Mouse (Mus musculus) mature B cell (primary cell): ENCODE measurements around the gene Tmem120b.

Experiments
- in situ Hi-C: fragments of 300-500 bp; cut with MboI; formaldehyde crosslinking; loops from 2 replicates; pipeline ENCODE4 v1.14.3; 2019

Tmem120b gene

DNA sequence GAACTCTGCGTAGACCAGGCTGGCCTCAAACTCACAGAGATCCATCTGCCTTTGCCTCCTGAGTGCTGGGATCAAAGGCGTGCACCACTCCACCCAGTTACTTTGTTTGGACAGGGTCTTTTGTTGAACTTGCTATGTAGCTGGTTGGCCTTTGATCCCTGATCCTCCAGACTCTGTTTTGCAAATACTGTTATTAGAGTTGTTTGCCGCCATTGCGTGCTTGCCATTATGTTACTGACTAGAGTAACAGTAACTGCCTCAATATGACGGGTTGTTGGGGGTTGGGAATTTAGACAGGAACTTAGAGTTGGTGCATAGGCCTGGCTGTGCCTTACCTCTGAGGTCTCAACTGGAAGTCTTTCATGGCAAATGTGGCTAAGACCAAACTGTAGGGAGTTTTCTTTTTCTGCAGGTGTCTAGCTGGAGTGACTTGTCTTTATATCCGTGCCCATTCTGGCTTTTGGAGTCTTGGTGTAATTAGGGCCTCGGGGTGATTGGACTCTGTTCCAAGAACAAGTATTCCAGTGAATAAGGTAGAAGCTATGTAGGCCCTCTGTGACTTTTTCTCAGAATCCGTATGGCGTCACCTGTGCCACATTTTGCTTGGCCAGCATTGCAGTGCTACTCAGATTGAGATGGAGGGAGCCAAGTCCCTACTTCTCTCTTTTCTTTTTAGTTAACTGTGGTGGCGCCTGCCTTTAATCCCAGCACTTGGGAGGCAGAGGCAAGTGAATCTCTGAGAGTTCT, 22.5 kb downstream of the Tmem120b start:
- in situ Hi-C loops = no loop called here

DNA sequence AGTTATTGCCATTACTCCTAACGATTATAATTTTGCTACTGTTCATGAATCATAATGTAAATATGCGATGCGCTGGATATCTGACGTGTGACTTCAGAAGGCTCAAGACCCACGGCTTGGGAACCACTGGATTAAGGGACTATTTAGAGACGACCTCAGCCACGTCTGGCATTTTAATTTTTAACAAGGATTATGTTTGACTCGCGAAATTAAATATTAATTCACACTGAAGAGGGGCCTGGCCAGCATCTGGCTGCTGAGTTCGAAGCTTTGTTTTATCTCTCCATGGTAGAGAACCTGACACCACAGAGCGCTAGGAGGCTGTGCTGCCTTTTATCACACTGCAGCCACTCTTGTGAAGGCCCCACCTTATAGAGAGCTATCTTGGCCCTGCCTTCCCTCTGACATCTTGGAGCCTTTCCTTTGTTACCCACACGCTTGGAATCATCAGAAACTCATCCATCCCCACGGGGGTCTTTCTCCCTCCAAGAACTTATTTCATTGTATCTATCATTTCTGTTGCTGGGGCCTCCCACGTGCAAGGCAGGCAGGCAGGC, 24.9 kb downstream of the Tmem120b start:
- in situ Hi-C loops = no loop called here

DNA sequence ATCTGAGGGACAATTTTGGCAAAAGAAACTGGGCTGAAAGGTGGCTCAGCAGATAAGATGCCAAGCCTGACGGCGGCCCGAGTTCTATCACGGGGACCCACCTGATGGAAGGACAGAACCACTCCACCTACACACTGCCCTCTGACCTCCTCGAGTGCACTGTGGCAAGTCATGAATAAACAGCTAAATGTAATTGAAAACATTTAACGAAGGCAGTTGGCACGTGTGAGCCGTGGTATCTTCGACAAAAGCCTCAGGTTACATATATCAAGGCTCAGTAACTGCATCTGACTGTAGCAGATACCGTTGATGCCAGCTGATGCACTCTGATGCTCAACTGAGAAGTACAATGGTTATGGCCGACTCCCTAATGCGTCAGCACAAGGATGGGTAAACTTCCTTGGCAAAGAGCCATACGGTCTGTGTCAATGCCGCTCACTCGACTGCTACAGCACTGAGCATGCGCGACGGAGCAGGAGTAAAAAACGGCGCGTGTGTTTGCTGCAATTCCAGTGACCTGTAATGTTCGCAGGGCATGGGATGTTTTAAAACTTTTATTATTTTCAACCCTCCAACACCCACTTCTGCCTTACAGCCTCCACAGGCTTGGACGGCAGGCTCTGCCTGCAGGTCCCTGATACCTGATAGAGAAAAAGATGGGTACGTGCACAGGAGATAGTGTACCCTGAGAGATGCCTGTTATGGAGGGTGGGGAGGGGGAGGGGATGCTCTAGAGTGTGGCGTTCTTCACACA, 26.2 kb downstream of the Tmem120b start:
- in situ Hi-C loops = no loop called here

DNA sequence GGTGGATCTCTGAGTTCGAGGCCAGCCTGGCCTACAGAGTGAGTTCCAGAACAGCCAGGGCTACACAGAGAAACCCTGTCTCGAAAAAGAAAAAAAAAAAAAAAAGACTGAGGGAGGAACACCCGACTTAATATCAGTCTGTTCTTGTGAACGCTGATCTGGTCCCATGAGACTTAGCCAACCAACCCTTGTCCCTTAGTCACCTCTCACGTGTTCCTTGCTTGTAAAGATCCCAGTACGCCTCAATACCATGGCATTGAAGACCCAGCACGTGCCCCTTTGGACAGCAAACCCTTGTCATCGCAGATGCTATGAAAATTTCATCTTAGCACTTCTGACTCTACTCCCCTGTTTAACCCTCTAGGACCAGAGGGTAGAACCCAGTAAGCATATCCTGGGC, 28.1 kb downstream of the Tmem120b start:
- in situ Hi-C loops = no loop called here

DNA sequence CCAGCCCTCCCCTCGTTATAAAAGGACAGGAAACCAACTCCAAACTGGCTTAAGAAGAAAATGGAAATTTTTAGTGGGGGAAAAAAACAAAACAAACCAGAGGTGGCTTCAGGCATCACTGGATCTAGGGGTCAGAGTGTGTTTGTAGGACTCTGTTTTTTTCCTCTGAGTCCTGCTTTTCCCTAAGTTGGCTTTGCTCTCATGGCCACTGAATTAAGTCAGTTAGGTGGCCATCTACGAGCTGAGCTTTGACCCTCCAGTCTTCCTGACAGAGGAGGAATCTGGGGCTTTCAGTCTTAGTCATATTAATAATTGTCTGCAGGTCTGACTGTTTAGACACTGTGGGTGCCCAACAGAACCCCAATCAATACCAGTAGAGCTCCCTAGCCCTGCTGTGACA, 30.3 kb downstream of the Tmem120b start:
- in situ Hi-C loops = no loop called here

DNA sequence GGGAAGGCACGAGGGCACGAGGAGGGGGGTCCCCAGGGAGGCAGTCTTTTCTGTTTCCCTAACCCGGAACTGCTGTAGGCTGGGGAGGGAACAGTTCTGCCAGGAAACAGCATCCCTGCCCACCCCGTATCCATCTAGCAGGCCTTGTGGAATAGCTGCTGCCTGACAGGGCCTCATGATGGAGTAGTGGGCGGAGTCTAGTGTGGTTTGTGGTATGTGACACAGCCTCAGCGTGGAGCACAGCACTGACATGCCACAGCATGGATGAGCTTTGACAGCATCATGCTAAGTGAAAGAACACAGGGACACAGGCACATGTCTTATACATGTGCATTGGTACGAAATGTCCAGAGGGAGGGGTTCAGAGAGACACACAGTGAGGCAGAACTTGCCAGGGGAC, 34.2 kb downstream of the Tmem120b start:
- in situ Hi-C loops = no loop called here

DNA sequence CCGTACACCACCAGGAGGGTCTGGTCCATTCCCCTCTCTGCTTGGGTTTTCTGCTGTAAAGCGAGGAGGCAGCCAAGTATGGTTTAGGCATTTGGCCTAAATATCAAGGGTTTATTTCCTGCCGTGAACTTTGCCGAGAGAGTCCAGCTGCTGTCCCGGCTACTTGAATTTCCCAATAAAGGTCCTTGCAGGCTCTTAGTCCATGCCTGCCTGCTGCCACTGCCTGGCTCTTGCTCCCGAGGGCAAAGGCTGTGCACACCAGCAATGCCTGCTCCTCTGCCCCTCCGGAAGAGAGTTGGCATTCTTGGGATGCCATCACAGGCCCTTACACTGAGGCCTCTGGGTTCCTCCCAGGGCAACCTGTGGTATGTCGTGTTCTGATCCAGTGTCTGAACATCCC, 35.3 kb downstream of the Tmem120b start:
- in situ Hi-C loops = no loop called here

DNA sequence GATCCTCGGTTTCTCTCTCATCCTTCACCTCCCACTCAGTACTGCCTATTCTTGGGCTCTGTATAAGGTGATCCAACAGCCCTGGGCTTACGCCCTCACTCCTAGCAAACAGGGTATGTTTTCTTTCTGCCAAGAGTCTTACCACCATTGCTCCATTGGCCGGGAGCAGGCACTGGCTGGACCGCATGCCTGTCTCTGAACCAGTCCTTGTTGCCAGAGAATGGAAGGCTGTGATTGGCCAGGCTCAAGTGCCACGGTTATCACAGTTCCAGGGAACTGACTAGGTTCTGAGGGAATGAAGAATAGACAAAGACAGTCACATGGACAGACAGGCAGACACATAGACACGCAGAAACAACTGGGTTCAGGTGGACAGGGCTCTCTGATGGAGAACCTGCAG, 36.6 kb downstream of the Tmem120b start:
- in situ Hi-C loops = no loop called here

DNA sequence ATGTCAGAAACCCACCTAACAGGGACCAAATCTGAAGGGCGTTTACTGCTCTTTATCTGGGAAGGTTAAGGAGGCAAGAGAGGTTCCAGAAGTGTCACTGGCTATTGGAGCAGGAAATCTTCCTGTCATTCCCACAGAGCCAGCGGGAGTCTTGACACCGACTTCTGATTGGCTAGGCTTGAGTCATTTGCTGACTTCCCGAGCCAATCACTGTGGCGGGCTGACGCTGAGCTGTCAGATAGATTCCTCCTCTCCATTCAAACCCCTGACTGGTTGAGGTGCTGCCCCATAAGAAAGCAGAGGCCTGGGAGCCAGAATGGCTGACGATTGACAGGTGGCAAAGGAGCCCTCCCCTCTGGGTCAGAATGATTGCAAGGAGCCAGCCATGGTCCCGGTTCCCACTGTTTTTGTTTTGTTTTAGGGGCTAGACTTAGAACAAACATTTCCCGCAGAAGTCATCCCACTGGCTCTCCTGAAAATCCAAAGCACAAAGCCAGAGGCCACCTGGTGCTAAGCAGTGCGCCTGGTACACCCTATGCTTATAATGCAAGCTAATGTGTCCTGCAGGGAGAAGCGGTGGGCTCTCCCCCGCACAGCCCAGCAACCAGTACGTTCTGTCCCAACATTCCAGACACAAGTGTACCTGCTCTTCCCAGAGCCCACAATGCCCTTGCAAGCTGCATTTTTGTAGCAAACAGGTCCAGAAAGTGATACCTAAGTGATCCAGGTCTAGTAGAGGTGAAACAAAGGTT, 41.4 kb downstream of the Tmem120b start:
- in situ Hi-C loops = no loop called here

DNA sequence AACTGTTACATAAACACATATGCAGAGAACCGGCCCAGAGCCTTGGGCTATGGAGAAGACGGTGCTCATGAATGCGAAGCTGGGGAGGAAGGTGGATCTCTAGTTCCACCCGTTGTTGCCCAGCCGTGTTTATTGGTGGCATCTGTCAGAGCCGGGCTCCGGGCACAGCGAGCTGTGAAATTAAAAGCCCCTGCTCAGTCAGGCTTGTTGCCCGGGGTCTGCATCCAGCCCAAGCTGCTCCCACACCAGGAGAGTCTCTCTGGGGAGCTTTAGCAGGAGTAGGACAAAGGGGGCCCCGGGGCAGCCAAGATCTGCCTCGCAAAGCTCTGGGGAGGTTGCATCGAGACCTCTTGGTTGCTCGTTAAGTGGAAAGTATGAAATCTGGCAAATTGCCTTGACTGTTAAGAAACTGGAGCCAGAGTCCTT, 42.1 kb downstream of the Tmem120b start:
- in situ Hi-C loops = no loop called here

DNA sequence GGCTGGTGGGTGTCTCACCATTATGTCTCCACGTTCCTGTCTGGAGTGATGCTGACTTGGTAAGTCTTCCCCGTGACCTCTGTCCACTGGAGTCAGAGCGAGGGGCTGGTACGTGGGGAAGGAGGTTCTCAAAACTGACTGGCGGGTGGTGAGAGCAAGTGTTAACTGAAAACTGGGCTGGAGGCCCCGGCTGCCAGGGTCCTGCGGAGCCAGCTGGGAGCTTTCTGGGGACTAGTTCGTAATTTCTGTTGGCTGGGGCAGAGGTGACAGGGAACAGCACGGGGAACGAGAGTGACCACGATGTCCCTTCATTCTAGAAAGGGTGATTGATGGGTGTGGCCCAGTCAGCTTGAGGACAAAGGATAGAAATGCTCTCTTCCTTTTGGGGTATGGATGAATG, 45.9 kb downstream of the Tmem120b start:
- in situ Hi-C loops = no loop called here

DNA sequence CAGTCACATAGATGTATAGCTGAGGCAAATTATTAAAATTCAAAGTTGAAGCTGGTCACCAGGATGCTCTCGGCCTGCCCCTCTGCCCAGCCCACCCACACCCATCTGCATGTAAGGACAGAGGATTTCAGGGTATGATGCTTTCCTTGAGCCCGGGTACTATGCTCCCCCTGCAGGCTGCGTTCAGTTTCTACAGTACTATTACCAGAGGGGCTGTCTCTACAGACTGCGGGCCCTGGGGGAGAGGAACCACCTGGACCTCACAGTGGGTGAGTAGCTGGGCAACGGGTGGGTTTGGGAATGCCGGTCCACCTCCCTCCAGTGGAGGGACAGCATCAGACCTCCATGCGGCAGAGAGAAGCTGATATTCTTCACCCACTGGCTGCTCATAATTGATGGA, 46.7 kb downstream of the Tmem120b start:
- in situ Hi-C loops = no loop called here

DNA sequence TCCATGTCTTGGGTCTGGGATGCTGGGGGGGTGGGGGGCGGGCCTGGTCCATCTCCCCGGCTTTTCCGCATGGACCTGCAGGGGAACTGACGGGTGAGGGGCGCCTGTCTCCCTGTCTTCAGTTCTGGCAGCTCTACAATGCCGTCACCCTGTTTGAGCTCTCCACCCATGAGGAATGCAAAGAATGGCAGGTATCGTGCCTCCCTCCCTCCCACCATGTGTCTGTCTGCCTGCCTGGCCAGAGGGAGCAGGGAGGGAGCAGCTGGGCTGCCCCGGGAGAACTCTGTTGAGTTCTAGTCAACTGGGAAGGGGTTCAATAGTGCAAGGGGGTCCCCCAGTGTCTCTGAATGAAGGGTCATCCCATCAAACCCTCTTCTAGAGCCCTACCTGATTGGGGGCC, 47.9 kb downstream of the Tmem120b start:
- in situ Hi-C loops = no loop called here

DNA sequence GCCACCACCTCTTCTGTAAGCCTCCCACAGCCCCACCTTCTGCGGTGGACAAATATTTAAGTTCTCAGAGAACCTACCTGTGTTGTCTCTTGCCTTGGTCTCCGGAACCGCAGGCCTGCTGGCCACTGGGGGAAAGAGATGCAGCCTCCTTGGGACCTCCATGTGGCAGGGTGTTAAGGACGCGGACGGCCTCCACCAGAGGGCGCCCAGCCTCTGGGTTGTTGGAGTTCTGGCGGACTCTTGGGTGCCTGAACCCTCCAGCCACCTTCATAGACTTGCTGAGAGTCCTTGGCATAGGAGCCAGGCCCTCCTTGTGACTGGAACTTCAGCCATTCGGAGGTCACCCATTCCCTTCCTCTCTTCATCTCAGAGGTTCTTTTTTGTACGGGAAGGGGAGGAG, 49.0 kb downstream of the Tmem120b start:
- in situ Hi-C loops = no loop called here

DNA sequence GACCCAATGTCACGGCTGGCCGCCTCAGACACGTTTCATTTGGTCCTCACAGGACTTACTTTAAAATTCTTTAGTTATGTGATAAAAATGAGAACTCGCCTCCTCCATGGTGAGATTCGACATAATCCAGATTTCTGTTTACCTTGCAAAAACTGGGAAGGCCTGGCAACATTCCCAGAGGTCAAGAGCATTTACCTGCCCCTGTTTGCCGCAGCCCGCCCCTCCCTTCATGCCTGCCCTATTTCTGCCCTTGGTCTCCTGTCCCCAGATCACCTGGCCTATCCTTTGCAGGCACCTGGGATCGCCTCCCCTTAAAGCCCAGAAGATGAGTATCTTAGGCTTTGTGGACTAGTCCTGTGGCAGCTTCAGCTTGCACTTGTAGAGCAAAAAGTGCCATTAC, 49.6 kb downstream of the Tmem120b start:
- in situ Hi-C loops = no loop called here

DNA sequence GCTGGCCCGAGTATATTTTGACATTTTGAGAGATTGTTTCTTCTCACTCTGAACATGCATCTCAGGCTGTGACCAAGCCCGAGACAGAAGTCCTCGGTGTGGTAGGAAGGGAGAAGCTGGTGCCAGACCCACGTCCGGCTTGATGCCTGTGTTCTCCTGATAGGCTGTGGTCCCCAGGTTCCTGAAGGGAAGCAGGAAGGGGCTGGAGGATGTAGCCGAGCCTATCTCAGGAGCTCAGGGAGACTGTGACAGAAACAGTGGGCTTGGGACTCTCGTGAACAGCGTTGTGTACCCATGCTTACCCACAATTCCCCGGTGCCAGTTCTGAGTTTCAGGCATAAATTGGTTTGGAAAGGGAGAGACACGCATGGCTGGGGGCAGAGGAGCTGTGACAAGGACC, 50.6 kb downstream of the Tmem120b start:
- in situ Hi-C loops = no loop called here

DNA sequence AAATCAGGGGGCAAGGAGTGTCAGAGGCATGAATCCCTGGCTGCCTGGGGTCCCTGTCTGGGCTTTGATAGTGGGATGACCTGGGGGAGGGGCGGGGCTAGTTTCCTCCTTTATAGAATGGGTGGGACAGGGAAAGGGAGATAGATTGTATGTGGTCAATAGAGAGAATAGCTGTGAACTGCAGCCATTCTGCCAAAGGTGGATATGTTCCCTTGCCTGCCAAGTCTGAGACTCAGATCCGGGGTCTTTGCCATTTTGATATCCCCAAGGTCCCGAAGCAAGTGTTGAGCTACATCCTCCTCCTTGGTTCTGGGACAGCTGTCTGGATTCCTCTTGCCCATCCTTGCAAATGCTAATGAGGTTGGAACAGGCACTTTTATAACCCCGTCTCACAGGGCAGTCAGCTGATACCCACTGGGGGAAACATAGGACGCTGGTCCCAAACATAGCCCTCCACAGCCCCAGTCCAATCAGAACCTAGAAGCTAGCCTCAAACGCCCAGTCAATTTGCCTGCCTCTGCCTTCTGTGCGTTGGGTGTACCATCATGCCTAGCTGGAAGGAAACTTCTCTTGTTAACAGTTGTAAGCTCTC, 52.5 kb downstream of the Tmem120b start:
- in situ Hi-C loops = no loop called here

DNA sequence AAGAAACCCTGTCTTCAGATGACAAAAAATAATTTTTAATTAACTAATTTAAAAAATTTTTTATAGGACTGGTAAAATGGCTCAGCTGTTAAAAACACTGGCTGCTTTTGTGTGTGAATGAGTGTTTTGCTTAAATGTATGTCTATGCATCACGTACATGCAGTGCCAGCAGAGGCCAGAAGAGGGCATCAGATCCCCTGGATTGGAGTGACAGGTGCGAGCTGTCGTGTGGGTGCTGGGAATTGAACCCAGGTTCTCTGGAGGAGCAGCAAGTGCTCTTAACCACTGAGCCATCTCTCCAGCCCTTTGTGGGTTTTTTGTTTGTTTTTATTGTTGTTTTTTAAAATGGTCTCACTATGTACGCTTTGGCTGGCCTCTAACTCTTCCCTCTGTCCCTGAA, 54.0 kb downstream of the Tmem120b start:
- in situ Hi-C loops = no loop called here

DNA sequence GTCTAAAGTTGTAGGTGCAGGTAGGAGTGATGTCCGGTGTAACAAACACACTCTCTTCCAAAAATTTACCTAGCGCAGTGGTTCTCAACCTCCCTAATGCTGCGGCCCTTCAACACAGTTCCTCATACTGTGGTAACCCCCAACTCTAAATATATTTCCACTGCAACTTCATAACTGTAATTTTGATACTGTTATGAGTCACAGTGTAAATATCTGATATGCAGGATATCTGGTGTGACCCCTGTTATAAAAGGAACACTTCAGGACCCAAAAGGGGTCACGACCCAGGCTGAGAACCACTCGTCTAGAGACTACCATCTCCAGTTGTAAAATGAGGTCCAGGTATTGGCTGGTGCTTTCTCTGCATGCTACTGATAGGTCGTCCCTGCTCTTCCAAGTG, 56.9 kb downstream of the Tmem120b start:
- in situ Hi-C loops = no loop called here

DNA sequence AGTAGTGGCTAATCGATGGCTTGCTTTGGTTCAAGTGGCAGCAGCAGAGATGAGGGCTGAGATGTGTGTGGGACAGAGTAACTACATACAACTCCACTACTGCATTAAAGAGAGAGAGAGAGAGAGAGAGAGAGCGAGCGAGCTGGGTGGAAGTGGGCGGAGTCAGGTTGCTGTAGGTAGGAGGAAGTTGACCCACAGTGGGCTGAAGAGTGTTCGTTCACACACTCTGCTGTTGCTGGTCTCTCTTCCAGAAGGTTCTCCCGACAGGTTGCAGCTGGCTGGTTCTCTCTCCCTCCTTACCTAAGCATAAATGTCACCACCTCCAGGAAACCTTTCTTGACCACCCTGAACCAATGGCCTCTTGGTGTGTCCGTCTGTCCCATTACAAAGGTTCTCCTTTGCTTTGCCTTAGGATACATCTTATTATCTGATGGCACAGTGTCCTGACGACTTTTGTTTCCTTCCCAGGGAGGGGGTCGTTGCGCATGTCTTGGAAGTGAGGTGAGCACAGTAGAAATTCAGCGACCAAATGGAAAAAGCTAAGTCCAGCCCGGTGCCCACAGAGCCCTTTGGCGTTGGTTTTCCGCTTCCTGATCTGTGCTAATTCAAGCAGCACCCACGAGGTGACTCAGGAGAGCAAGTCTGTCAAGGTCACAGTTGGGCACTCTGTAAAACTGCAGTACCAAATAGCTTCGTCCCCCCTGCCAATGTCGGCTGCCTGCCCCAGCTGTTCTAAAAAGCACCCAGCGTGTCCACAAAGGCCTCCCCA, 57.6 kb downstream of the Tmem120b start:
- in situ Hi-C loops = no loop called here

DNA sequence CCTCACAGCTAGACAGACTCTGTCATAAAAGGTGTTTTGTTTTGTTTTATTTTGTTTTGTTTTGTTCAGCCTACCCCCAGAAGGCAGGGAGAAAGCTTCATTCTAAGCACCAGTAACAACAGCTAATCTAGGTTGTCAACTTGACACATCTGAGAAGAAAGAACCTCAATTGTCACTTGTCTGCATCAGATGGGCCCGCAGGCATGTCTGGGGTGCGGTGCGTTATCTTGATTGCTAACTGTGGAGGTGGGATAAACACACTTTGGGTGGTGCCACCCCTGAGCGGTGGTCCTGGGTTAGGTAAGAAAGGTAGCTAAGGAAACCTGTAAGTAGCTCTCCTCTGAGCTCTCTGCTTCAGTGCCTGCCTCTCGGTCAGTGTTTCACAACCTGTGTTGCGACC, 58.8 kb downstream of the Tmem120b start:
- in situ Hi-C loops = no loop called here
